Mouse (Mus musculus) bone marrow, adult 2 months (tissue): Measurements from ENCODE around the gene BC034090. TPM values are rescaled to one million over a fixed set of nuclear protein-coding genes. Genes with fewer than 3 reads are reported as not detected.

ENCODE experiments used
- H3K27ac ChIP-seq: fragments of 200-500 bp; 2 replicates; pipeline ENCODE4 v1.5.1; 2012; ENCODE audit warnings: low read depth, mild to moderate bottlenecking, control low read depth, inconsistent platforms, low read length; ENCODE audit not compliant: control insufficient read depth, poor library complexity, insufficient read depth
- H3K4me1 ChIP-seq: fragments of 200-500 bp; 2 replicates; pipeline ENCODE4 v1.6.1; 2011; ENCODE audit warnings: low read length; ENCODE audit not compliant: control insufficient read depth, insufficient read depth
- H3K4me3 ChIP-seq: fragments of 200-500 bp; replicated peaks from 2 replicates; pipeline ENCODE3; 2011; ENCODE audit warnings: mild to moderate bottlenecking, low read depth, low read length, control low read depth; ENCODE audit not compliant: control insufficient read depth
- CTCF ChIP-seq: fragments of 200-500 bp; IDR thresholded peaks from 2 replicates; pipeline ENCODE4 v1.5.1; 2011; ENCODE audit warnings: low read length, control low read depth; ENCODE audit not compliant: control insufficient read depth, insufficient read depth
- POLR2A ChIP-seq: fragments of 200-500 bp; IDR thresholded peaks from 2 replicates; pipeline ENCODE4 v1.6.1; 2011; ENCODE audit warnings: low read depth, mild to moderate bottlenecking, control low read depth, low read length, borderline replicate concordance; ENCODE audit not compliant: control insufficient read depth
- WGBS: fragments of 180-500 bp; shearing (Covaris S2); methylation state at CpG from one replicate; pipeline ENCODE4 v1.1.7; 2018; 5-methylcytosine and 5-hydroxymethylcytosine counted together
- polyA plus RNA-seq: library from polyadenylated mRNA; stranded (reverse); fragments of >200 nt; gene quantifications from 2 replicates; pipeline ENCODE4 v1.2.4, GENCODE M21; 2011; ENCODE audit warnings: low replicate concordance; ENCODE audit not compliant: missing spikeins, insufficient read depth, insufficient read length

The BC034090 gene
- polyA plus RNA-seq, 1 experiment: 2.5 TPM

GRCm38 (mm10) chr1:155205822-155206660, 38.2 kb downstream of the BC034090 start:
- Histone ChIP-seq H3K4me1 (peaks cover 2% of the 10 kb centered on the region), H3K27ac (no peak overlapping the region), H3K4me3 (no peak overlapping the region)
- 58% methylated on average over 19 of the region's 19 CpGs for WGBS
- TF ChIP-seq CTCF (no peak), POLR2A (no peak)

- no peak for TF ChIP-seq POLR2A
- TF ChIP-seq CTCF: no peak
- H3K4me3 ChIP-seq: no peak overlapping the region
- 53% methylated on average over 7 of the region's 7 CpGs for WGBS
- no peak overlapping the region for H3K27ac ChIP-seq
- H3K4me1 ChIP-seq: peaks cover 2% of the 10 kb centered on the region
Measured at GRCm38 (mm10) chr1:155205311-155205710, 38.9 kb downstream of the BC034090 start.

- peaks cover 2% of the 10 kb centered on the region for H3K4me1 ChIP-seq
- H3K27ac ChIP-seq: no peak overlapping the region
- 87% methylated on average over 8 of the region's 8 CpGs for WGBS
- TF ChIP-seq POLR2A (no peak), CTCF (no peak)
- H3K4me3 ChIP-seq: no peak overlapping the region
Measured at GRCm38 (mm10) chr1:155204560-155205162, 39.6 kb downstream of the BC034090 start.

GRCm38 (mm10) chr1:155203954-155204353, 40.3 kb downstream of the BC034090 start:
- TF ChIP-seq CTCF: no peak
- TF ChIP-seq POLR2A: no peak
- WGBS: 93% methylated on average over 12 of the region's 12 CpGs

GRCm38 (mm10) chr1:155203101-155203500, 41.1 kb downstream of the BC034090 start:
- TF ChIP-seq CTCF (no peak), POLR2A (no peak)
- H3K4me1 ChIP-seq: peaks cover 2% of the 10 kb centered on the region
- WGBS: 93% methylated on average over 7 of the region's 7 CpGs
- H3K27ac ChIP-seq: no peak overlapping the region
- H3K4me3 ChIP-seq: no peak overlapping the region

More at GRCm38 (mm10) chr1:155203954-155204353, 40.3 kb downstream of the BC034090 start:
- H3K27ac ChIP-seq: no peak overlapping the region
- peaks cover 2% of the 10 kb centered on the region for H3K4me1 ChIP-seq
- no peak overlapping the region for H3K4me3 ChIP-seq

- 65% methylated on average over 5 of the region's 5 CpGs for WGBS
- TF ChIP-seq POLR2A (no peak), CTCF (no peak)
- H3K4me1 ChIP-seq: peaks cover 2% of the 10 kb centered on the region
- H3K4me3 ChIP-seq: no peak overlapping the region
- no peak overlapping the region for H3K27ac ChIP-seq
Measured at GRCm38 (mm10) chr1:155202472-155202871, 41.8 kb downstream of the BC034090 start.

GRCm38 (mm10) chr1:155201914-155202313, 42.3 kb downstream of the BC034090 start:
- no peak overlapping the region for H3K4me3 ChIP-seq
- peak overlapping the region; percentile 14; the same call in 1 of the 2 replicates for H3K27ac ChIP-seq
- TF ChIP-seq CTCF (no peak), POLR2A (no peak)
- 81% methylated on average over 17 of the region's 17 CpGs for WGBS
- H3K4me1 ChIP-seq: peaks cover 2% of the 10 kb centered on the region

- TF ChIP-seq POLR2A (no peak), CTCF (no peak)
- 50% methylated on average over 4 of the region's 4 CpGs for WGBS
- H3K4me1 ChIP-seq: peaks cover 2% of the 10 kb centered on the region
- peak overlapping the region; percentile 14; the same call in 1 of the 2 replicates for H3K27ac ChIP-seq
- H3K4me3 ChIP-seq: no peak overlapping the region
Measured at GRCm38 (mm10) chr1:155201373-155201879, 42.8 kb downstream of the BC034090 start.
